Mouse (Mus musculus) megakaryocyte, embryonic 14.5 days (primary cell): Measurements from ENCODE around the gene Hs3st3b1. TPM values are rescaled to one million over a fixed set of nuclear protein-coding genes. Genes with fewer than 3 reads are reported as not detected.

Experiments
- H3K27me3 ChIP-seq: replicated peaks from 2 replicates; pipeline ENCODE3; 2012; ENCODE audit warnings: inconsistent platforms
- H3K36me3 ChIP-seq: replicated peaks from 2 replicates; pipeline ENCODE3; 2012; ENCODE audit warnings: low read length, inconsistent platforms, mixed read lengths
- H3K4me1 ChIP-seq: 2 replicates; pipeline ENCODE4 v1.6.1; 2012; ENCODE audit warnings: inconsistent platforms
- H3K4me3 ChIP-seq: replicated peaks from 2 replicates; pipeline ENCODE3; 2012; ENCODE audit warnings: moderate library complexity, mild to moderate bottlenecking, inconsistent platforms
- H3K9me3 ChIP-seq: 2 replicates; pipeline ENCODE4 v1.6.1; 2012; ENCODE audit warnings: inconsistent platforms
- FLI1 ChIP-seq: IDR thresholded peaks from 2 replicates; pipeline ENCODE4 v1.6.1; 2012; ENCODE audit warnings: low read length, inconsistent platforms, mixed read lengths
- GATA1 ChIP-seq: IDR thresholded peaks from 3 replicates; pipeline ENCODE4 v1.6.1; 2012; ENCODE audit warnings: mixed read lengths, low read length, inconsistent platforms, borderline replicate concordance
- polyA plus RNA-seq: library from polyadenylated mRNA; stranded (reverse); fragments of >175 nt; gene quantifications from 2 replicates; pipeline ENCODE4 v1.2.3, GENCODE M21; 2012; ENCODE audit warnings: low replicate concordance; ENCODE audit not compliant: insufficient read depth

Gene Hs3st3b1
- 0.32 TPM in 1 of 2 replicates, not detected in the other for polyA plus RNA-seq

GRCm38 (mm10) chr11:63922091-63922621 is at the start of gene Hs3st3b1:
Gene Hs3st3b1 (minus strand): TSS chr11:63922290.
- TF ChIP-seq GATA1 = no peak
- TF ChIP-seq FLI1 = no peak
- H3K9me3 ChIP-seq = no peaks in the 10 kb centered on the region
- H3K36me3 ChIP-seq = no peaks in the 10 kb centered on the region
- peaks cover 98% of the 10 kb centered on the region for H3K27me3 ChIP-seq
- H3K4me3 ChIP-seq = peak within 1 kb of the TSS; percentile 88
- peaks cover 57% of the 10 kb centered on the region for H3K4me1 ChIP-seq

GRCm38 (mm10) chr11:63971462-63971861 is 49.4 kb upstream of the Hs3st3b1 start:
- no peak for TF ChIP-seq GATA1
- TF ChIP-seq FLI1 = no peak
- Histone ChIP-seq H3K9me3 (no peaks in the 10 kb centered on the region), H3K27me3 (no peaks in the 10 kb centered on the region), H3K36me3 (peaks cover 43% of the 10 kb centered on the region), H3K4me3 (no peak overlapping the region), H3K4me1 (peaks cover 70% of the 10 kb centered on the region)

- no peak overlapping the region for H3K4me3 ChIP-seq
- no peaks in the 10 kb centered on the region for H3K27me3 ChIP-seq
- H3K36me3 ChIP-seq = peaks cover 38% of the 10 kb centered on the region
- no peaks in the 10 kb centered on the region for H3K9me3 ChIP-seq
- no peak for TF ChIP-seq GATA1
- TF ChIP-seq FLI1 = no peak
- H3K4me1 ChIP-seq = peaks cover 70% of the 10 kb centered on the region
Measured at GRCm38 (mm10) chr11:63970818-63971217, 48.7 kb upstream of the Hs3st3b1 start.

GRCm38 (mm10) chr11:63969205-63969910 is 47.3 kb upstream of the Hs3st3b1 start:
- no peak for TF ChIP-seq FLI1
- no peak for TF ChIP-seq GATA1
- peak overlapping the region; percentile 38 for H3K4me3 ChIP-seq
- H3K9me3 ChIP-seq = no peaks in the 10 kb centered on the region
- no peaks in the 10 kb centered on the region for H3K27me3 ChIP-seq
- peaks cover 39% of the 10 kb centered on the region for H3K36me3 ChIP-seq
- peaks cover 72% of the 10 kb centered on the region for H3K4me1 ChIP-seq

- Histone ChIP-seq H3K27me3 (no peaks in the 10 kb centered on the region), H3K36me3 (peaks cover 39% of the 10 kb centered on the region), H3K4me1 (peaks cover 74% of the 10 kb centered on the region), H3K9me3 (no peaks in the 10 kb centered on the region), H3K4me3 (no peak overlapping the region)
- no peak for TF ChIP-seq FLI1
- peak; percentile 58; the same call in 1 of the 3 replicates for TF ChIP-seq GATA1
Measured at GRCm38 (mm10) chr11:63968388-63969035, 46.4 kb upstream of the Hs3st3b1 start.

GRCm38 (mm10) chr11:63967641-63968387 is 45.7 kb upstream of the Hs3st3b1 start:
- H3K9me3 ChIP-seq = no peaks in the 10 kb centered on the region
- TF ChIP-seq GATA1 (no peak), FLI1 (no peak)
- H3K27me3 ChIP-seq = no peaks in the 10 kb centered on the region
- H3K36me3 ChIP-seq = peaks cover 39% of the 10 kb centered on the region
- H3K4me3 ChIP-seq = no peak overlapping the region
- peaks cover 81% of the 10 kb centered on the region for H3K4me1 ChIP-seq

GRCm38 (mm10) chr11:63965437-63965836 is 43.3 kb upstream of the Hs3st3b1 start:
- H3K4me1 ChIP-seq = peaks cover 72% of the 10 kb centered on the region
- no peaks in the 10 kb centered on the region for H3K9me3 ChIP-seq
- no peak for TF ChIP-seq GATA1
- no peak for TF ChIP-seq FLI1
- no peaks in the 10 kb centered on the region for H3K27me3 ChIP-seq
- peaks cover 19% of the 10 kb centered on the region for H3K36me3 ChIP-seq
- H3K4me3 ChIP-seq = no peak overlapping the region

- H3K4me3 ChIP-seq = no peak overlapping the region
- no peaks in the 10 kb centered on the region for H3K36me3 ChIP-seq
- peaks cover 28% of the 10 kb centered on the region for H3K4me1 ChIP-seq
- peaks cover 35% of the 10 kb centered on the region for H3K27me3 ChIP-seq
- TF ChIP-seq FLI1 = no peak
- no peak for TF ChIP-seq GATA1
- peaks cover 11% of the 10 kb centered on the region for H3K9me3 ChIP-seq
Measured at GRCm38 (mm10) chr11:63957207-63957606, 35.1 kb upstream of the Hs3st3b1 start.

- H3K36me3 ChIP-seq = no peaks in the 10 kb centered on the region
- H3K27me3 ChIP-seq = peaks cover 39% of the 10 kb centered on the region
- H3K4me3 ChIP-seq = no peak overlapping the region
- peaks cover 33% of the 10 kb centered on the region for H3K4me1 ChIP-seq
- peaks cover 11% of the 10 kb centered on the region for H3K9me3 ChIP-seq
- TF ChIP-seq FLI1 (no peak), GATA1 (no peak)
Measured at GRCm38 (mm10) chr11:63956748-63957147, 34.7 kb upstream of the Hs3st3b1 start.
